Mouse (Mus musculus) heart, embryonic 14.5 days (tissue): ENCODE results near the gene Paqr7. TPM values are rescaled to one million over a fixed set of nuclear protein-coding genes. Genes with fewer than 3 reads are reported as not detected.

Experiments
- ATAC-seq: fragments of 200-750 bp; cut with Nextera tagmentation; 2 replicates; pipeline ENCODE4 v1.8.0; 2017; ENCODE audit warnings: low read depth, moderate TSS enrichment; ENCODE audit not compliant: insufficient number of reproducible peaks, insufficient read depth, low FRiP score
- H3K27ac ChIP-seq, 2 experiments: fragments of 200-500 bp in 1 of 2; fragments of 300-500 bp in 1 of 2; sonication (generic) in 1 of 2; replicated peaks in 1 of 2; 2 replicates each; pipeline ENCODE4 v1.5.1; 2012 to 2014; ENCODE audit warnings: low read depth in 2 of 2, low read length in 2 of 2, control low read depth in 1 of 2, mild to moderate bottlenecking in 1 of 2, mixed read lengths in 1 of 2; ENCODE audit not compliant: control insufficient read depth in 1 of 2, insufficient read depth in 1 of 2
- H3K27me3 ChIP-seq: fragments of 300-500 bp; sonication (generic); 2 replicates; pipeline ENCODE4 v1.6.1; 2014; ENCODE audit warnings: mild to moderate bottlenecking, low read length, control low read depth; ENCODE audit not compliant: control insufficient read depth, insufficient read depth
- H3K36me3 ChIP-seq: fragments of 300-500 bp; sonication (generic); 2 replicates; pipeline ENCODE4 v1.6.1; 2014; ENCODE audit warnings: mild to moderate bottlenecking, control low read depth, low read length, mixed read lengths; ENCODE audit not compliant: control insufficient read depth, insufficient read depth
- H3K4me1 ChIP-seq, 2 experiments: fragments of 200-500 bp in 1 of 2; fragments of 300-500 bp in 1 of 2; sonication (generic) in 1 of 2; 2 replicates each; pipeline ENCODE4 v1.6.1; 2012 to 2014; ENCODE audit warnings: low read length in 2 of 2, control low read depth in 1 of 2, mixed read lengths in 1 of 2; ENCODE audit not compliant: control insufficient read depth in 2 of 2, insufficient read depth in 2 of 2
- H3K4me2 ChIP-seq: fragments of 300-500 bp; sonication (generic); 2 replicates; pipeline ENCODE4 v1.6.1; 2014; ENCODE audit warnings: mild to moderate bottlenecking, low read length
- H3K4me3 ChIP-seq, 2 experiments: fragments of 200-500 bp in 1 of 2; fragments of 300-500 bp in 1 of 2; sonication (generic) in 1 of 2; 2 replicates each; pipeline ENCODE4 v1.5.1; 2012 to 2014; ENCODE audit warnings: low read length in 2 of 2, mild to moderate bottlenecking in 2 of 2, control low read depth in 1 of 2, low read depth in 1 of 2, moderate library complexity in 1 of 2; ENCODE audit not compliant: control insufficient read depth in 1 of 2, insufficient read depth in 1 of 2
- H3K9ac ChIP-seq: fragments of 300-500 bp; sonication (generic); 2 replicates; pipeline ENCODE4 v1.6.1; 2014; ENCODE audit warnings: mild to moderate bottlenecking, low read length
- H3K9me3 ChIP-seq: fragments of 300-500 bp; sonication (generic); 2 replicates; pipeline ENCODE4 v1.6.1; 2016; ENCODE audit warnings: low read length, control low read depth; ENCODE audit not compliant: control insufficient read depth
- WGBS: fragments of 180-500 bp; shearing (Covaris S2); extraction: QIAGEN DNeasy Blood & Tissue Kit; methylation state at CpG from one replicate; pipeline ENCODE4 v1.1.7; 2014; 5-methylcytosine and 5-hydroxymethylcytosine counted together
- polyA plus RNA-seq: library from polyadenylated mRNA; unstranded; fragments of >200 nt; fragmentation: Nextera tagmentation; extraction: Ambion mirVana; gene quantifications from 2 replicates; pipeline ENCODE4 v1.2.1, GENCODE M21; 2014

Paqr7 gene
- polyA plus RNA-seq, 1 experiment from 2014 or later = 4.6 TPM

GRCm38 (mm10) chr4:134535787-134536151, 39.3 kb downstream of the Paqr7 start:
- peaks cover 16 to 34% of the 10 kb centered on the region in 2 experiments for H3K4me1 ChIP-seq
- peaks cover 45% of the 10 kb centered on the region for H3K36me3 ChIP-seq

GRCm38 (mm10) chr4:134538997-134539580, 42.6 kb downstream of the Paqr7 start:
- Histone ChIP-seq H3K36me3 (peaks cover 60% of the 10 kb centered on the region), H3K9ac (no peak overlapping the region), H3K27me3 (no peaks in the 10 kb centered on the region), H3K4me2 (no peak overlapping the region), H3K4me3 (no peak overlapping the region), H3K4me1 (peaks cover 3 to 7% of the 10 kb centered on the region in 2 experiments), H3K9me3 (no peaks in the 10 kb centered on the region), H3K27ac (no peak overlapping the region)
- 83% methylated on average over 10 of the region's 10 CpGs for WGBS
- ATAC-seq = no peak

More at GRCm38 (mm10) chr4:134535787-134536151, 39.3 kb downstream of the Paqr7 start:
- Histone ChIP-seq H3K4me3 (peak overlapping the region; percentile 48 to 89), H3K27ac (peak overlapping the region; percentile 44 to 93; a peak in 3 of 4 replicates), H3K4me2 (peak overlapping the region; percentile 98), H3K9ac (peak overlapping the region; percentile 85), H3K9me3 (no peaks in the 10 kb centered on the region), H3K27me3 (no peaks in the 10 kb centered on the region)
- WGBS = 11% methylated on average over 8 of the region's 8 CpGs
- ATAC-seq = no peak

GRCm38 (mm10) chr4:134542726-134543125, 46.2 kb downstream of the Paqr7 start:
- no peak for ATAC-seq

GRCm38 (mm10) chr4:134543261-134543660, 46.8 kb downstream of the Paqr7 start:
- H3K27me3 ChIP-seq = no peaks in the 10 kb centered on the region
- peaks cover 13 to 17% of the 10 kb centered on the region in 2 experiments for H3K4me1 ChIP-seq
- H3K36me3 ChIP-seq = peaks cover 91% of the 10 kb centered on the region
- WGBS = 8% methylated on average over 5 of the region's 5 CpGs
- no peaks in the 10 kb centered on the region for H3K9me3 ChIP-seq
- H3K4me2 ChIP-seq = no peak overlapping the region
- H3K27ac ChIP-seq = no peak overlapping the region
- no peak for ATAC-seq
- H3K9ac ChIP-seq = no peak overlapping the region; the same call in 1 of the 2 replicates
- no peak overlapping the region for H3K4me3 ChIP-seq

More at GRCm38 (mm10) chr4:134542726-134543125, 46.2 kb downstream of the Paqr7 start:
- peaks cover 90% of the 10 kb centered on the region for H3K36me3 ChIP-seq
- peaks cover 7 to 15% of the 10 kb centered on the region in 2 experiments for H3K4me1 ChIP-seq
- H3K27ac ChIP-seq = no peak overlapping the region
- WGBS = 85% methylated on average over 9 of the region's 9 CpGs
- no peak overlapping the region for H3K9ac ChIP-seq
- H3K4me3 ChIP-seq = no peak overlapping the region
- H3K4me2 ChIP-seq = no peak overlapping the region
- no peaks in the 10 kb centered on the region for H3K9me3 ChIP-seq
- H3K27me3 ChIP-seq = no peaks in the 10 kb centered on the region

- peaks cover 71% of the 10 kb centered on the region for H3K36me3 ChIP-seq
- no peak for ATAC-seq
- H3K27ac ChIP-seq = peak overlapping the region in 1 of 2 experiments; percentile 47; a peak in 2 of 4 replicates
- peaks cover 7% of the 10 kb centered on the region for H3K9me3 ChIP-seq
- H3K4me1 ChIP-seq = peaks cover 23 to 29% of the 10 kb centered on the region in 2 experiments
- no peak overlapping the region for H3K4me3 ChIP-seq
- H3K9ac ChIP-seq = peak overlapping the region; percentile 50; the same call in 1 of the 2 replicates
- H3K4me2 ChIP-seq = 0 out of 2 replicates have a peak overlapping the region, but pooled peaks have one; percentile 0
- WGBS = 61% methylated on average over 9 of the region's 9 CpGs
- H3K27me3 ChIP-seq = no peaks in the 10 kb centered on the region
Observed at GRCm38 (mm10) chr4:134546814-134547705, 50.6 kb downstream of the Paqr7 start.

- Histone ChIP-seq H3K9ac (no peak overlapping the region), H3K4me1 (peaks cover 23 to 32% of the 10 kb centered on the region in 2 experiments), H3K36me3 (peaks cover 59% of the 10 kb centered on the region), H3K4me2 (no peak overlapping the region), H3K27me3 (no peaks in the 10 kb centered on the region), H3K27ac (no peak overlapping the region), H3K4me3 (no peak overlapping the region), H3K9me3 (peaks cover 7% of the 10 kb centered on the region)
- 49% methylated on average over 18 of the region's 18 CpGs for WGBS
- ATAC-seq = no peak
Observed at GRCm38 (mm10) chr4:134548169-134548938, 51.9 kb downstream of the Paqr7 start.

- Histone ChIP-seq H3K27me3 (no peaks in the 10 kb centered on the region), H3K9ac (no peak overlapping the region), H3K4me3 (no peak overlapping the region), H3K4me2 (no peak overlapping the region), H3K9me3 (peaks cover 7% of the 10 kb centered on the region), H3K27ac (no peak overlapping the region), H3K36me3 (peaks cover 44% of the 10 kb centered on the region), H3K4me1 (peaks cover 23 to 32% of the 10 kb centered on the region in 2 experiments)
- ATAC-seq = no peak
- WGBS = 96% methylated on average over 8 of the region's 8 CpGs
Observed at GRCm38 (mm10) chr4:134549899-134550298, 53.4 kb downstream of the Paqr7 start.
